Mouse (Mus musculus): ENCODE results near the gene Frmd4a.

DNA sequence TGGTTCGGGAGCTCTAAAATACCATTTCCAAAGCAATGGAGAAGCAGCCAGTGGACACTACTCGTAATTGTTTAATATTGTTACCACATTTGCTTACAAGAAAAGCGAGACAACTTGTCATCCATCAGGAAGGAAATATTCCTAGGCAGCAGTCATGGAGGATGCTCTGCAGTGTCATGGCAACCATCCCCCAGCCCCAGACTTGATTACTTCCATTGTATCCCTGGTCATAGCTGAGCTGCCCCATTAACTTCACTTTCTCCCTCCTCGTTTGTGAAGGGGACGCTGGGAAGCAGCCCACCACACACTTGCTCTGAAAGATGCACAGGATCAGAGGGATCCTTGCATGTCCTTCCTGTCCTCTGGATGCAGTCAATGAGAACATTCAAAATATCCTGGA, 173.5 kb downstream of the Frmd4a start:
- TF ChIP-seq CTCF (IDR thresholded peaks at IDR 0.05; ENCODE audit: low read depth, low read length) (no peak), GATA1 (IDR thresholded peaks at IDR 0.05; ENCODE audit: borderline replicate concordance, low read length) (no peak)

Measured in G1E (cell line).